In genomic region chr17:13659103-13659502, GRCm38 (mm10) we compare ENCODE assay signal across 8 mouse cellular contexts.
A peak's percentile ranks its signal among the peaks of the same experiment; 100 is the strongest.
DNase-seq lines count a peak whose midpoint lies in the region; ATAC-seq and TF ChIP-seq lines count a peak whose summit lies in the region.

No protein-coding gene starts in this region.

- peak overlapping the region; percentile 33 for H3K4me3 ChIP-seq in gastrocnemius, adult 2 months
- no peak overlapping the region for H3K4me3 ChIP-seq in forebrain, embryonic 11.5 days (ENCODE audit: low read depth, low read length)
- no peak overlapping the region for H3K4me3 ChIP-seq in hindbrain, postnatal 0 days (ENCODE audit: low read length)
- H3K4me3 ChIP-seq in macrophage (ENCODE audit: inconsistent target), result peak overlapping the region; percentile 15

- WGBS in forebrain, embryonic 11.5 days, result 8% methylated on average over 8 of the region's 8 CpGs
- 17% methylated on average over 8 of the region's 8 CpGs for WGBS in hindbrain, postnatal 0 days
- WGBS in macrophage (ENCODE audit: missing documents), result 13% methylated on average over 8 of the region's 8 CpGs

- H3K27me3 ChIP-seq in forebrain, embryonic 11.5 days (ENCODE audit: control insufficient read depth, insufficient read depth, low read length), result no peaks in the 10 kb centered on the region
- H3K27me3 ChIP-seq in hindbrain, postnatal 0 days (ENCODE audit: insufficient read depth, low read length), result no peaks in the 10 kb centered on the region
- no peaks in the 10 kb centered on the region for H3K27me3 ChIP-seq in splenic B cell, adult 2 months (ENCODE audit: control insufficient read depth, insufficient read depth, low read length, poor library complexity, severe bottlenecking)

- H3K79me2 ChIP-seq in macrophage (ENCODE audit: inconsistent target), result no peaks in the 10 kb centered on the region

- H3K4me2 ChIP-seq in forebrain, embryonic 11.5 days (ENCODE audit: low read depth, low read length, severe bottlenecking), result no peak overlapping the region
- no peak overlapping the region for H3K4me2 ChIP-seq in hindbrain, postnatal 0 days (ENCODE audit: low read depth, low read length)

- intact Hi-C loops in gastrocnemius, adult 2 months (cut with DNase I), result no loop called here
- intact Hi-C loops in gastrocnemius, postnatal 36 days (cut with DNase I), result no loop called here

- ATAC-seq in forebrain, embryonic 11.5 days (replicated peaks; ENCODE audit: low FRiP score), result peak; percentile 25; the same call in 1 of the 2 replicates
- ATAC-seq in hindbrain, postnatal 0 days, result no peak

- H3K36me3 ChIP-seq in forebrain, embryonic 11.5 days (ENCODE audit: control insufficient read depth, insufficient read depth, low read length), result no peaks in the 10 kb centered on the region
- H3K36me3 ChIP-seq in hindbrain, postnatal 0 days (ENCODE audit: insufficient read depth, low read length), result no peaks in the 10 kb centered on the region
- no peaks in the 10 kb centered on the region for H3K36me3 ChIP-seq in macrophage (ENCODE audit: inconsistent target)
- no peaks in the 10 kb centered on the region for H3K36me3 ChIP-seq in splenic B cell, adult 2 months (ENCODE audit: control insufficient read depth, insufficient read depth, low read length, poor library complexity, severe bottlenecking)

- H3K27ac ChIP-seq in gastrocnemius, adult 2 months, result peak overlapping the region; percentile 80
- peak overlapping the region; percentile 71 for H3K27ac ChIP-seq in forebrain, embryonic 11.5 days (ENCODE audit: low read depth, low read length)
- H3K27ac ChIP-seq in hindbrain, postnatal 0 days, result peak overlapping the region; percentile 83
- peak overlapping the region; percentile 76 for H3K27ac ChIP-seq in macrophage

- H3K9me3 ChIP-seq in forebrain, embryonic 11.5 days (ENCODE audit: control insufficient read depth, low read length), result no peaks in the 10 kb centered on the region
- no peaks in the 10 kb centered on the region for H3K9me3 ChIP-seq in hindbrain, postnatal 0 days (ENCODE audit: low read length)

- no peak overlapping the region for H3K9ac ChIP-seq in forebrain, embryonic 11.5 days (ENCODE audit: low read length)
- 0 out of 2 replicates have a peak overlapping the region, but pooled peaks have one; percentile 1 for H3K9ac ChIP-seq in hindbrain, postnatal 0 days (replicated peaks; ENCODE audit: low read length)

- TF ChIP-seq CTCF in gastrocnemius, adult 2 months (IDR thresholded peaks at IDR 0.05), result no peak
- TF ChIP-seq CTCF in hindbrain, postnatal 0 days (IDR thresholded peaks at IDR 0.05; ENCODE audit: low read depth), result no peak

- H3K4me1 ChIP-seq in forebrain, embryonic 11.5 days (replicated peaks; ENCODE audit: control insufficient read depth, insufficient read depth, low read length), result peaks cover 9% of the 10 kb centered on the region
- peaks cover 25% of the 10 kb centered on the region; the same call in 1 of the 2 replicates for H3K4me1 ChIP-seq in hindbrain, postnatal 0 days (ENCODE audit: insufficient read depth, low read length)

- DNase-seq in gastrocnemius, adult 2 months, result peak; percentile 46
- DNase-seq in gastrocnemius, postnatal 36 days, result no peak
- DNase-seq in forebrain, embryonic 11.5 days (ENCODE audit: low spot score), result no peak
- DNase-seq in hindbrain, postnatal 0 days (ENCODE audit: low spot score), result no peak
- DNase-seq in splenic B cell, adult 2 months (ENCODE audit: low read depth, low spot score), result peak; percentile 68
- DNase-seq in gastrocnemius, postnatal 4 days (ENCODE audit: low spot score in 2 of 2), result no peak
- DNase-seq in frontal cortex, postnatal 14 days (ENCODE audit: low spot score in 2 of 2), result no peak

Comparison
In these comparisons a context has a peak if more than half of its experiments do, and no peak if none do; other contexts are left out.
1. DNase-seq: peak in gastrocnemius, adult 2 months (single experiment) and splenic B cell, adult 2 months (single experiment); none in gastrocnemius, postnatal 36 days (0 of 2), forebrain, embryonic 11.5 days (single experiment), hindbrain, postnatal 0 days (single experiment), gastrocnemius, postnatal 4 days (0 of 2) and frontal cortex, postnatal 14 days (0 of 2).
2. H3K4me3 ChIP-seq: peak in gastrocnemius, adult 2 months (single experiment) and macrophage (single experiment); none in forebrain, embryonic 11.5 days (single experiment) and hindbrain, postnatal 0 days (single experiment).
3. Peak in every context shown above with its lines, with median percentiles within 50 percentile points of each other: H3K27ac ChIP-seq.